Mouse (Mus musculus) embryonic fibroblast, embryonic 13.5 days (primary cell): ENCODE measurements at regions not wholly inside any gene's neighbourhood (a gene's known extent, or its start where the extent isn't known, plus 50 kb on each side); places are given as distances from the start of the nearest gene placed in this dataset.

Source experiments
- H3K27ac ChIP-seq: 2 replicates; pipeline ENCODE4 v1.5.1; 2012; ENCODE audit warnings: low read length, control low read depth, inconsistent platforms; ENCODE audit not compliant: insufficient read depth
- H3K4me1 ChIP-seq: 2 replicates; pipeline ENCODE4 v1.6.1; 2011; ENCODE audit warnings: low read length; ENCODE audit not compliant: control insufficient read depth, insufficient read depth
- H3K4me3 ChIP-seq: 2 replicates; pipeline ENCODE4 v1.5.1; 2011; ENCODE audit warnings: mild to moderate bottlenecking, control low read depth, low read length; ENCODE audit not compliant: insufficient read depth
- CTCF ChIP-seq: IDR thresholded peaks from 2 replicates; pipeline ENCODE4 v1.5.1; 2011; ENCODE audit warnings: mild to moderate bottlenecking, control low read depth, low read length, moderate library complexity, borderline replicate concordance; ENCODE audit not compliant: insufficient read depth
- POLR2A ChIP-seq: IDR thresholded peaks from 2 replicates; pipeline ENCODE4 v1.6.1; 2011; ENCODE audit warnings: low read depth, mild to moderate bottlenecking, control low read depth, low read length, moderate library complexity

GRCm38 (mm10) chr15:88160291-88160690 is 439.8 kb upstream of the Zdhhc25 start:
- TF ChIP-seq CTCF (no peak), POLR2A (no peak)
- H3K4me3 ChIP-seq = no peak overlapping the region
- no peak overlapping the region for H3K27ac ChIP-seq
- no peaks in the 10 kb centered on the region for H3K4me1 ChIP-seq

- Histone ChIP-seq H3K4me3 (no peak overlapping the region), H3K4me1 (no peaks in the 10 kb centered on the region), H3K27ac (no peak overlapping the region)
- no peak for TF ChIP-seq POLR2A
- no peak for TF ChIP-seq CTCF
Observed at GRCm38 (mm10) chr15:88163438-88163837, 436.7 kb upstream of the Zdhhc25 start.

- TF ChIP-seq CTCF = no peak
- no peak for TF ChIP-seq POLR2A
- no peak overlapping the region for H3K27ac ChIP-seq
- H3K4me3 ChIP-seq = no peak overlapping the region
- no peaks in the 10 kb centered on the region for H3K4me1 ChIP-seq
Observed at GRCm38 (mm10) chr15:88174326-88174725, 425.8 kb upstream of the Zdhhc25 start.

GRCm38 (mm10) chr15:88175991-88176390 is 424.1 kb upstream of the Zdhhc25 start:
- Histone ChIP-seq H3K4me3 (no peak overlapping the region), H3K27ac (no peak overlapping the region), H3K4me1 (no peaks in the 10 kb centered on the region)
- TF ChIP-seq POLR2A (no peak), CTCF (no peak)

- no peak for TF ChIP-seq POLR2A
- no peak for TF ChIP-seq CTCF
- H3K4me3 ChIP-seq = no peak overlapping the region
- no peak overlapping the region for H3K27ac ChIP-seq
- no peaks in the 10 kb centered on the region for H3K4me1 ChIP-seq
Observed at GRCm38 (mm10) chr15:88196539-88196938, 403.6 kb upstream of the Zdhhc25 start.

GRCm38 (mm10) chr15:88202736-88203135 is 397.4 kb upstream of the Zdhhc25 start:
- no peak for TF ChIP-seq CTCF
- TF ChIP-seq POLR2A = no peak
- Histone ChIP-seq H3K4me3 (no peak overlapping the region), H3K4me1 (no peaks in the 10 kb centered on the region), H3K27ac (no peak overlapping the region)

- Histone ChIP-seq H3K4me3 (no peak overlapping the region), H3K4me1 (no peaks in the 10 kb centered on the region), H3K27ac (no peak overlapping the region)
- TF ChIP-seq POLR2A = no peak
- no peak for TF ChIP-seq CTCF
Observed at GRCm38 (mm10) chr15:88213356-88213755, 386.7 kb upstream of the Zdhhc25 start.

GRCm38 (mm10) chr15:88214286-88214685 is 385.8 kb upstream of the Zdhhc25 start:
- Histone ChIP-seq H3K4me1 (no peaks in the 10 kb centered on the region), H3K27ac (no peak overlapping the region), H3K4me3 (no peak overlapping the region)
- TF ChIP-seq POLR2A (no peak), CTCF (no peak)

GRCm38 (mm10) chr15:88229456-88229855 is 370.6 kb upstream of the Zdhhc25 start:
- no peak for TF ChIP-seq CTCF
- TF ChIP-seq POLR2A = no peak
- Histone ChIP-seq H3K4me1 (no peaks in the 10 kb centered on the region), H3K27ac (no peak overlapping the region), H3K4me3 (no peak overlapping the region)

GRCm38 (mm10) chr15:88244606-88245005 is 355.5 kb upstream of the Zdhhc25 start:
- TF ChIP-seq CTCF = no peak
- TF ChIP-seq POLR2A = no peak
- Histone ChIP-seq H3K4me1 (no peaks in the 10 kb centered on the region), H3K4me3 (no peak overlapping the region), H3K27ac (no peak overlapping the region)
